Mouse (Mus musculus) spleen, postnatal 10 days (tissue): Measurements from ENCODE around the gene Elp4.

Experiments
- DNase-seq, 2 experiments: peaks; one replicate each; pipeline ENCODE4 v3.0.0; 2021 to 2022; ENCODE audit warnings: low spot score in 2 of 2

Gene Elp4

GRCm38 (mm10) chr2:105903896-105904756, at the start of gene Elp4, which contains the start of gene Immp1l:
TSS of gene Elp4 (minus strand) at chr2:105904564.
TSS of gene Immp1l (plus strand) at chr2:105904638.
- DNase-seq = peak; percentile 94 to 95

- no peak for DNase-seq
Measured at GRCm38 (mm10) chr2:105953862-105954261, 49.5 kb upstream of the Elp4 start.

DNA sequence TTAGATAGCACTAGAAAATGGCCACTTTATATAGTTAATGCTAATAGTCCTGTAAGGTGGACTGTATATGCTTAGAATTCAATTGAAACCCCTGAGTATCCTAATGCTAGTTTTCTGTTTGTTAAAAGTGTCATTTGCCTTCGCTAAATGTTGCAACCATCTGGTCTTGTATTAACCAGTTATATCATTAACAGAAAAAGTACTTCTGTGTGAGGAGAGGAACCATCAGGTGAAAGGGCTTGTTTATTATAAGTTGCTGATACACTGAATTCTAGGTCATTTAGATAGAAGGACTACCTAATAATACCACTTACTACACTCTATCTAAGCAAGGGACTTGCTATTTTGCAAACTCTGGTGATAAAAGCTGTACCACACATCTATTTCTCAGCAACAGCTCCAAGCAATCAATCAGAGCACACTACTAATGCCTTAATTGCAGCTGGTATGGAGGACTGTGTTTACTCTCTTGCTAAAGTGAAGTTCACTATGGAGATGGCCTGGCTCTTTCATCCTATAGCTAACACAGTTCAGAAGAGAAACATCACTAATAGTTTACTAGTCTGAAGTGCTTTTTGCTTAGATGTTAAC, 47.1 kb upstream of the Elp4 start:
- no peak for DNase-seq

GRCm38 (mm10) chr2:105950131-105950530, 45.8 kb upstream of the Elp4 start:
- DNase-seq = no peak

- DNase-seq = no peak
Measured at GRCm38 (mm10) chr2:105917623-105918346, 13.4 kb upstream of the Elp4 start.

DNA sequence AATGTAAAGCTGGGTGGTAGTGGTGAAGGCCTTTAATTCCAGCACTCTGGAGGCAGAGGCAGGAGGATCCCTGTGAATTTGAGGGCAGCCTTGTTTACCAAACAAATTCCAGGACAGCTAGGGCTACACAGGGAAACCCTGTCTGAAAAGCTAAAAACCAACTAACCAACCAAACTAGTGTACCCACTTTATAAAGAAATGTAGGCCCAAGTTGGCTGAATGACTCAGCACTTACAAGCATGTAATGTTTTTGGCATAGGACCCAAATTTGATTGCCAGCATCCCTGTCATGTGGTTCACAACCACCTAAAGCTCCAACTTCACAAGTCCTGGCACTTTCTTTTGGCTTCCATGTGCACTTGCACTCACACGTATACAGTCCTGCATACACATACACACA, 12.3 kb upstream of the Elp4 start:
- no peak for DNase-seq

GRCm38 (mm10) chr2:105913655-105914366, 9.4 kb upstream of the Elp4 start:
- DNase-seq = no peak

- DNase-seq = no peak
Measured at GRCm38 (mm10) chr2:105910611-105911010, 6.2 kb upstream of the Elp4 start.

DNA sequence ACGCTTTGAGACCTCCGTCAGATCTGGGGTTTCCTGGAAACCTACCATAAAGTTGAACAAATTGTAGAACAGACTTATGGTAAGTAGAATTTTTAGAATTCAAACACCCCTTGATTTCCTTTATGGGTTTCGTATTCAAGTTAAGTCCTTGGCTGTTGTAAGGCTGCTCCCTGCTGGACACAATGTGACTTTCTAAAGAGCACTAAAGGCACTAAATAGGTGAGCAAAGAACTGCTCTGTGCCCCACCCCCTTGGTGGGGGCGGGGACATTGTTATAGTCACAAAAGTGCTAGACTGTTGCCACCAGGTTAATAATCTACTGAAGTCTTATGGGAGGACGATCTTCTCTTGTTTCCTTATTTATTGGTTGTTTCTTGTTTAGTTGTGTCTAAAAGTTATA, 4.0 kb upstream of the Elp4 start:
- DNase-seq = peak in 1 of 2 experiments; percentile 40

DNA sequence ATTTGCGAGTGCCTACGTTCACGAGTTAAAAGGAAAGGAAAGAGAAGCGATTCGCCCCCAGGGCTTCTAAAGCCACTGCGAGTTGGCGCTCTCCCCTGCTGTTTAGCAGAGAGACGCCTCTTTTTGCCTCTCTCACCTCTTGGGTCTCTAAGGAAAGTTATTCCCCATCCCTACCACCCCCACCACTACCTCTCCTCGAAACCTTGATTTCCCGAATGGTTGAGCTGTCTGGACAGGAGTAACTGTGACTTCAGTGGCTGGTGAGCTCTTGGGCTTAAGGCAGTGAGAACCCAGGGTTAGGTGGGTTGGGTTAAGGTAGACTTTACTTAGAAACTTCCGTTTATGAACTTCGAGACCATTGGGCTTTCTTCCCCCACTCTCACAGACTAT, 388 bp upstream of the Elp4 start:
- no peak for DNase-seq

DNA sequence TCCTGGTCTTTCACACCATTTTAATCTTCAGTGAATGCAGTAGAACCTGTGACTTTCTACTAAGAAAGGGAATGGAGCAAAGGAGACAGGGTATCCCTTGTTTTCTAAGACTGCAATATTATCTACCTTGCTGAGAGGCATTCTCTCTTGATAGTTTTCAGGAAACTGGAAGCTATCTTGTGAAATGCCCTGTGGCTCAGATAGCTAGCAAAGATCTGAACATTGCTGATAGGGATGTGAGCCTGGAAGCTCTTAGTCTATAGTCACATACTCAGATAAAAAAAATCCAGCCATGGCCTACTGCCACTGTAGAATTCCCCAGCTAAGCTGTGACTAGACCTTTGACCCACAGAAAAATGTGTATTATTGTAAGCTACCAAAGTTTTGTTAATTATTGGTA, 13.5 kb downstream of the Elp4 start:
- DNase-seq = no peak

- DNase-seq = no peak
Measured at GRCm38 (mm10) chr2:105873403-105873802, 31.0 kb downstream of the Elp4 start.

DNA sequence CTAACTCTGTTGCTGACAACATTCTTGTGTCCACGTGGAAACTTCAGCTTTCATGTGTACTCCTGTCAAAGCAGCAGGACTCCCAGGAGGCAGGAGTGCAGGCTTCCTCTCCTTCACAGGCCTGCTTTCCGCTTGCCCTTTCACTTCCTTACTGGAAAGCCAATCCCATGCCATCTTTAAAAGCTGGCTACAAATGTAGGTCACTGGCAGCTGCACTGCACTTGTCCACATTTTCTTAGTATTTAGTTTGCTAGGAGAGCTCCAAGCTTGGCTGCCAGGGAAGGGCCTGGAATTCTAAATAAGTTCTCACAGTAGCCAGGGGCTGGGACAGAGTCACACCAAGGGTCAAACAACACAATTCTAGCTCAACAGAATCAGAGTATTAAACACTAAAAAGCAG, 49.6 kb downstream of the Elp4 start:
- no peak for DNase-seq

DNA sequence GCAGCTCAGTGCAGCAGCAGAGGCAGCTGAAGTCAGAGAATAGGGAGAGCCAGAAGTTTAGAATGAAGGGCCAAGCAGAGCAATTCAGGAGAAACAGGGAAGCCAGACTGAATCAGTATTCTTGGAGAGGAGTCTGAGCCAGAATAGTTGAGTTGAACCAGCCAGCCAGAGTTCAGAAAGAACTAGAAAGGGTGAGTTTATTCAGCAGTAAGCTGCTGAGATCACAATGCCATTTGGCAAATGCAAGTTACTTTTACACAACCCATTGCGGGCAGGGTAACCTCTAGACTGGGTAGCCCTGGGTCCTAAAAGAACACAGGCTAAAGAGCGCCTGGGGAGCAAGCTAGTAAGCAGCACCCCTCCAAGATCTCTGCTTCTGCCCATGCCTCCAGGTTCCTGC, 51.4 kb downstream of the Elp4 start:
- no peak for DNase-seq

DNA sequence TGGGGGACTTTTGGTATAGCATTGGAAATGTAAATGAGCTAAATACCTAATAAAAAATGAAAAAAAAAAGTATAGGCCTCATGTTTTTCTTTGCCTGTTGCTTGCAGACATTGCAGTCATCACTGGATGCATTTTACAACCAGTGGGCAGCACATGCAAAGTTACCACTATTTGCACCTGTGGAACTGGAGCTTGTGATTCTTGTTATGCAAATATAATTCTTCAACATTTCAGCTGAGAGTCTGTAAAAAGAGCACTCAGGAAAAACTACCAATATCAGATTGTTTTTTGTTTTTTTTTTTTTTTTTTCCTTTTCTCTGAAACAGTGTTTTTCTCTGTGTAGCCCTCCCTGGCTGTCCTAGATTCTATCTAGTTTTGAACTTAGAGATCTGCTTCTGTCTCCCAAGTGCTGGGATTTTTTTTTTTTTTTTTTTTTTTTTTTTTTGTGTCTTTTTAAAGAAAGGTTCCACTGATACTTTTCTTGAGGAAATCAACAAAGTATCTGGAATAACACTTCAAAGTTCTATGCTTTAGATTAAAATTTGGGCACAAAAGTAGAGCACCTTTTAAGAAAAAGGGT, 52.6 kb downstream of the Elp4 start:
- no peak for DNase-seq

GRCm38 (mm10) chr2:105843151-105843550, 61.2 kb downstream of the Elp4 start:
- DNase-seq = no peak

DNA sequence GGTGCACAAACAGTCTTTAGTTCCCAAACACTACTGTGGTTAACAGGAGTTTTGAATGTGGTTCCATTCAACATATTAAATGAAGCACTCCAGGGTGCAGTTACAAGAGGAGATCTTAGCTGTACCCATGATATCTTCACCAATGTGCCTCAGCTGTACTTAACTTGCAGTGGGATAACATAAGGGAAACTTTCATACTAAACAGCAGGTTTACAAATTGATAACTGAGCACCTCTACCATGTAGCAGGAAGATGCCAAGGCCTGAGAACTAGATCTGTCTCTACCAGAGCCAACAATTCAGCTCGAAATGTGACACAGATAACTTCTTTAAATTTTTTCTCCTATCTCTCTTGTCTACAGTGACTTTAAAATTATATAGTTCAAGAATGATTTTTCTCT, 86.4 kb downstream of the Elp4 start:
- no peak for DNase-seq

DNA sequence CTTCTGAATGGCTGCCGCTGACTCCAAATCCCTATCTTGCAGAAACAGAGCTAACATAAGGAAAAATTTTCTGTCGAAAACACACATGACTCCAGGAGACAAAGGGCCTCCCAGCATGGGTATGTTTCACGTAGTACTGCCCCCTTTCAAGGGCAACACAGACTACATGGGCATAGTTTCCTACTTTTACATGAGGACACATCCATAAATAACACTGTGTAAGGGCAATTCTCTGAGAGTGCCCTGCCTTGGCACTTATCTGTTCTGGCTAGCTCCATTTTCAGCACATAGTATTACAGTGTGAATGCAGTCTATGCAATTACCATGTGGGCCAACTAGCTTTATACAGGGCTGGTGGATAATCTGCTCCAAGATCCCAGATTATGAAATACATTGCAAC, 89.2 kb downstream of the Elp4 start:
- no peak for DNase-seq

DNA sequence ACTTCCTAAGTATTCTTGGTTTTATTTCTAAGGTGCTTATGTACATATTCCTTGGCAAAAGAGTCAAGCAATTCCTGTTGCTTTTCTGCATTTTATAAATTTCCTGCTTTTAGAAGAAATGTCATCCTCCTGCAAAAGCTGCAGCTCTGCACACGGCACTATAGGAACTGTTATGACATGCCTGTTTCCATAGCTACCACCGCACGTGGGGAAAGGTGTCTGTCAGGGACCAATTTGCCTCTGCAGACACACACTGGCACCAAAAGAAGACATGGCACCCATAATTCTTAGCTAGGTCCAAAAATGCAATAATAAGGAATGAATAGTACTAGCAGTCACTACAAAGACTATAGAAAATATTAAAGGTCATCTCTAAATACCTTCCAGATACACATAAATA, 91.3 kb downstream of the Elp4 start:
- DNase-seq = no peak

DNA sequence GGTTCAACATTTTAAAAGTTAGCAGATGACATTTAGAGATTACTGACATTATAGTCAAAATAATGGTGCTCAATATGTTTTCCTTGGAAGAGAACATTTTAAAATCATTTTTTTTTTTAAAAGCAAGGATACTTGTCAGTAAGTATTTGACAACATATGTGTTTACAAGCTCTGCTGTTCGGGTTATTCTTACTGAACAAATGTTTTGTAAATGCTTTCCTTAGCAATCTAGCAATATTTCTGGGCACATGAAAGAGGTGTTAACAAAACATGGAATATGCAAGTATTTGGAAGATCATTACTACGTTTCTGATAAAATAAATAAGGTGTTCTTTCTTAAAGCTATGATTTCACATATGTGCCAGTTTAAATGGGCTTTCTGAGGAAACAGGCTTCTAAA, 94.1 kb downstream of the Elp4 start:
- no peak for DNase-seq

DNA sequence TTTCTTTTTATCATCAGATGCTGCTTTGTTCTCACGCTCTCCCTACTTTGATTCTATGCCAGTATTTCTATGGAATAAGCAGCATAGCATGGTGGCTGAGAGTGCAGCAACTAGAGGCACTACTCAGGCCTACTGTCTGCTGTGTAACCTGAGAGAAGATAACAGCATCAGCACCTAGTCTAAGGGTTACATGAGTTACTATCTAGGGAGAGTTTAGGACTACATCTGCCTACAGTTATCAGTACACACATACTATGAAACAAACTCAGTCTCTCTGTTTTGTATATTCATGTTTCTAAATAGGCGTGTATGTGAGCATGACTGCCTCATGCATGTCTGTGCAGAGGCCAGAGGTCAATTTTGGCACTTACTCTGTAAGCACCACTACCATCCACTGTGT, 97.8 kb downstream of the Elp4 start:
- no peak for DNase-seq

DNA sequence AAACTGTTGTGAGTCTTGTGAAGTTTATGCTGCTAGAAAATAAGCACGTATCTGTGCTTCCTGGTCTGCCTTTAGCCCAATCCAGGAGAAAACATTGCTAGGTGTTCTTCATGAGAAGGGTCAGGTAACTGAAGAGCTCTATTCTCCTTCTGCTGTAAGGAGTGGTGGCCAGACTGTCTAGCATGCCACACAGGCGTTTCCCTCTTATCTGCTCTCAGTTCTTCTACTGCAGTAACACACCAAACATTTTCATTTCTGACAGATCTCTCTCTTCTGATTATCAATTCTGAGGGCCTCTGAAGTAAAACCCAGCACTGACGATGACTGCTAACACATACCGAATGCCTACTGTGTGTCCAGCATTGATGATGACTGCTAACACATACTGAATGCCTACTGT, 98.3 kb downstream of the Elp4 start:
- no peak for DNase-seq
